Mouse (Mus musculus) lung, postnatal 10 days (tissue): ENCODE measurements at regions not wholly inside any gene's neighbourhood (a gene's known extent, or its start where the extent isn't known, plus 50 kb on each side); places are given as distances from the start of the nearest gene placed in this dataset.
A peak's percentile ranks its signal among the peaks of the same experiment; 100 is the strongest.

Experiments used
- DNase-seq: peaks from one replicate; pipeline ENCODE4 v3.0.0; 2021

DNA sequence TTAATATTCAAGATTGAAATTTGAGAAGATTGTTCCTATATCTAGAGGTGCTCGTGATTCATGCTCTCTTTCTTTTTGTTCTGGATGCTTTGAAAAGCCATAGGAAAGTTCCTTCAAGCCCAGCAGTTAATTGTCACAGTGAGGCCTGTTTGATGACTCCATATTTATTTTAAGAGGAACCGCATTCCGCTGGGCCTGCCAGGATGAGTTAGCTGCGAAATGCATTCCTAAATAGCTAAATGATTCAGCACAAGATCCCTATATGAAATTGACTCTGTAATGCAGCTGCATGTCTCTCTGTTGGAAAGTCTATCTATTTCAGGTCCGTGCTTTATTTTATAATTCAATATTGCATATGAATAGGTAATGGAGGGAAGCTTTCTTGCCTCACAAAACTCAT, 511.9 kb upstream of the Adgra3 start:
- no peak for DNase-seq

DNA sequence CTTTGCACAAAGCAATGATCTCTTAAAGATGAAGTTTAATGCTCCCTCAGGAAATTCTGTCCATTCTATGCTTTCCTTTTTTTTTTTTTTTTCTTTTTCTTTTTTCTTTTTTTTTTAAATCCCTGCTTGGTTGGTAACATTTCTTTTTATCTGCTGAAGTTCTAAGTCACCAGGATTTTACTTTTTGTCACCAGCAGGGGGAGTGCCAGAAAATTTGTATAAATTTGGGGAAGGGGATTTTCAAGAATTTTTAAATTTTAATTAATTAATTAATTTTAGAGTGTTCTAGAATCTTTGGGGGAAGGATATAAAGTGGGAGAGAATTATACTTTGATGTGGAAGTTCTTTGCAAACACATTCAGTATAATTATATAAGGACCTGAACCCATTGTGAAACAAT, 492.3 kb upstream of the Adgra3 start:
- DNase-seq, result no peak

DNA sequence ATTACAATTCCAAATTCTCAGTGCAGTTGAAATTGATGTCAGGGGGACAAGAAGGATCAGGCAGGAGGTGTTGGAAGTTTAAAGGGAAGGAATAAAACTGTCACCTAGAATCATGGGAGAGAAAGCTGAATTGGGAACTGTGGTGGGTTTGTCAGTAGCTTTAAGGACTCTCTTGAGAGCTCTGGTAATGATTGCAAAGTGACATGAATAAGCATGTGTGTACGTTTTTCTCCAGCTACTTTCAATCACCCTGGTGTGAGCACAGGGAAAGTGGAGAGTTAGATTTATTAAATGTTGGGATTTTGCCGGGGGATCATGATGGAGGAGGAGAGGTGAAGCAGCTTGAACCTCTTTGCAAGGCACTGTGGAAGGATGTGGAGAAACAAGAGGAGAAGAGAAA, 453.7 kb upstream of the Adgra3 start:
- no peak for DNase-seq

DNA sequence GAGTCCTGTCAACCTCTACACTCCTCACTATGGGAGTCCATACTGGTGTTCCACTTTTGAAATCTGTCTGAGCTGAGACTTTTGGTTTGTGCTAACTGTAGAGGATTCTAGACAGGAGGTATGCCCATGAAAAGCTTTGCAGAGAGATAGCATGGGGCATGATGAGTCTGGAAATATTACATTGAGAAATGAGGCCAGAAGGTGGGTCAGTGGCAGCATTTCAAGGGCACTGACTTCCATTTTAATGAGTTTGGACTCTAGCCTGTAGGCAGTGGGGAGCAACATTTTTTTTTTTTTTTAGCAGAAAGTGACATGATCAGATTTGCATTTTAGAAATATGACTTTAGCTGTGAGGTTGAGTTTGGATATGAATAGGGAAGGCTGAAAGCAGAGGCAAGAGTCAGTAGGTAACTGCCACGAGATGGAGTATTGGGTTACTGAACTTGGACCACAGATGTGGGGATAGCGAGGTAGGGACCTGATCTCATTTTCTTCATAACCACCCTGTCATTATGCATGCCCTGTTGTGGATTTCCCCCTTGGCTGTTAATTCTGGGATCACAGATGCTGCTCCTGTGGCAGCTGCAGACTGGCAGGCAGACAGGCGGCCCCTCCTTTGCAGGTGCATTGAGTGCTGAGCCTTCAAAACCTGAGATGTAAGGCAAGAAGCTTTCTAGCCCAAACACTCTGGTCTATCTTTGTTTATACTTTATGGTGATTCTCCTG, 451.1 kb upstream of the Adgra3 start:
- no peak for DNase-seq

DNA sequence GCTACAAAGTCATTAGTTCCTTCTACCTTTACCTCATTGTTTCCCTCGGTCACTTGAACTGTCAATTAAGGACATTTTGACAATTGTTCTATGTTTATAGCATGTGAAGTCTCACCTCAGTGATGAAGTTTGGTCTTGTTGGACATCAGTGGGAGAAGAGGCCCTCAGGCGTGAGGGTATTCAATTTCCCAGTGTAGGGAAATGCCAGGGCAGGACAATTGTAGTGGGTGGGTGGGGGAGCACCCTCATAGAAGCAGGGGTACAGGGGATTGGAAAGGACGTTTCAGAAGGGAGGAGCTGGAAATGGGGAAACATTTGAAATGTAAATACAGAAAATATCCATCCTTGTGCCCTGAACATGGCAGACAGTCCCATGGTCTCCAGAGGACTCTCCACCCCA, 431.4 kb upstream of the Adgra3 start:
- DNase-seq, result no peak

DNA sequence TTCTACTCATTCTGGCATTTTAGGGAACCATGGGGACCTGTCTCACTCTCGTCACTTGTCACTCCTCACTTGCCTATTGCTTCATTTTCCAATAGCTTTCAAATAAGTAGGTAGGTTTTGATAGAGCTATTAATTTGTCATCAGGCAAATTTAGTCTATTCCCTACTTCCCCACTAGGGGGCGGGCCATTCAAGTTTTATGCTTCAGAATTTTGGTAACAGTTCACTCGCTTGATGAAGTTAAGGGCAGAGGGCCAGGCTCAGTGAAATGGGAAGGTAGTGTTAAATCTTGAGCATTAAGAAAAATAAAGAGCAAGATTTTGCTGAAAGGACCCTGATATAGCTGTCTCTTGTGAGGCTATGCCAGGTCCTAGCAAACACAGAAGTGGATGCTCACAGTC, 418.2 kb upstream of the Adgra3 start:
- DNase-seq, result peak; percentile 48

DNA sequence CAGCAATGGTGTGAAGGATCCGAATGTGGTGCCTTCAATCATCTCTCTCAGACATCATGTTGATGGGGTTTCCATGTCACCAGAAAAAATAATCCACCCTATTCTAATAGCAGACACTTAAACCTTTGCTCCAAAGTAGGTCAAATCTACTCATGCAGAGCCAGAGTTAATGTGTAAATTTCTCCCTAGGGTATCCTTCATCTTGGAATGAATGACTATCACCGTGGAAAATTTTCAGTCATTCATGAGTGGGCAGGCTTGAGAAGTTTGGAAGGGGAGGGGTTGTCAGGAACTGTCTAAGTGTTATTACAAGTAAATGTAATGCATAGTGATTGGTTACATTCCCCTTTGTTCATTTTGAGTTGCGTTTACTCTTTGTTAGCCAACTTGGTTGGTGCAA, 402.7 kb upstream of the Adgra3 start:
- no peak for DNase-seq

DNA sequence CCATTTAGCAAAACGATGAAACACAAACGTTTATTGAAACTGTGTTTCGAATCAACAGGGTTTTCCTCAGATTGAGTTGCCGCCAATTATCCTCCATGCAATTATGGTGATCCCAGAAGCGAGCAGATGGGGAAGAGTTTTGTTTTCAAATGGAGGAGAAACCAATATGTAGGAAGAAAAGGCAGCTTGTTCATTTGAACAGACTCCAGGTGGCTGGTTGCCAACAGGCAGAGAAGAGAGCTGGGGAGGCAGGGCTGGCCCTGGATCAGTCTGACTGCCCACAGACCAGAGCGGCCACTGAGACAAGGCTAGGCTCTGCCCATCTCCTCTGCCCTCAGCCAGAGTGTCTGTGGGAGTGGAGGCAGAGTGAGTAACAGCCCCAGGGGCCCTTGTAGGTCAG, 398.8 kb upstream of the Adgra3 start:
- DNase-seq, result no peak

DNA sequence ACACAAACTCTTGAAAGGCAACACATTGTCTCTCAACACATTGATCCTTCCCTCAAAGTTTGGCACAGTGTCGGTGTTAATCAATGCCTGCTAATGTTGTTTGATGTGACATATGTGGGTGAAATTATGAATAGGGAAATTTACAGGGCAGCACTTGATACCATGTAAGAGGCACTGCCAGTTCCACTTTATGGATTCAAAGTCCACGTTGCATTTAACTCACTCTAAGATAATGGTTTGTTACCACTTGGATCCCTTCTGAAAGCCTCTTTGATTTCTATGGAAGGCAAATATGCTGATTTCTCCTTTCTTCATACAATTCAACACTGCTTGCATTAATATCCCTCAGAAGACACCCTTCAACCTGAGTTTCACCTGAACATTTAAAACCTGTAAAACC, 395.6 kb upstream of the Adgra3 start:
- DNase-seq, result no peak

DNA sequence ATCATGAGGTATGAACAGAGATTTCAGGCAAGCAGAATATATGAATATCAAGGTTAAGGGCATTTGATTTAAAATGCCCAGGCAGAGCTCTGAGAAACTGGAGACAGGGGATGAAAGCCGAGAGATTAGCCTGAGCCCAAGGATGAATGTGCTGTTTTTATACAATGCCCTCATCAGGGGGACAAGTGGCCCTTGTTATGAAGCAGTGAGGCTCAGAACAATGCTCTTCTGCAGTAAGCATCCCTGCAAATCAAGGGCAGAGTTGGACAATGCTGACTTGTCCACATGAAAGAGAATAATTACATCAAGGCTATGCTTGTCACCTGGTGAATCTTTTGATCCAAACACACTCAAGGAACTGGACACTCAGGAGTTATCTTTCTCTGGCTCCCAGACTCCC, 348.1 kb upstream of the Adgra3 start:
- no peak for DNase-seq

DNA sequence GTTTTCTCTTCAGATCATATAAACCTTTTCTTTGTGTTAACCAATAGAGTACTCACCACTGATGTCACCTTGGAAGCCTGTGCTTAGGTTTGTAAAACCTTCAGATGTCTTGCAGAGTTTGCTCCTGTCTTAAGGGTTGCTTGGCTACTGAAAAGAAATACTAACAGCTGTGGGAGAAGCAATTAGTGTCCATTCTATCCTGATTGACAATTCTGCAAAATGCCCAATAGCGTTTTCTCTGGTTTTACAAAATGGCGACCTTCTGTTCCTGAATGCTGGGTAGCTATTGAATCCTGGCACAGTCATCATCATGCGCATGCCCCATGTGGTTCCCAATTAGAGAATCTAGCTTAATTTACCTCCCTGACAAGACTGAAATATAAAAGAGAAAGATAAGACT, 347.7 kb upstream of the Adgra3 start:
- no peak for DNase-seq
